ENCODE assay signal across 7 mouse cellular contexts in genomic region chr13:21783734-21784161, GRCm38 (mm10). TPM values are rescaled to one million over a fixed set of nuclear protein-coding genes. Genes with fewer than 3 reads are reported as not detected.
DNase-seq lines count a peak whose midpoint lies in the region; ATAC-seq and TF ChIP-seq lines count a peak whose summit lies in the region.

No protein-coding gene starts in this region.

- peak overlapping the region; percentile 76 for H3K4me2 ChIP-seq in heart, embryonic 15.5 days
- peak overlapping the region; percentile 80 for H3K4me2 ChIP-seq in neural tube, embryonic 13.5 days

- ATAC-seq in heart, embryonic 15.5 days (replicated peaks; ENCODE audit: insufficient number of reproducible peaks, insufficient read depth, low FRiP score, low read depth) = no peak
- ATAC-seq in neural tube, embryonic 13.5 days (ENCODE audit: low read depth) = no peak

- no peak for TF ChIP-seq CTCF in liver, adult 2 months (IDR thresholded peaks at IDR 0.05; ENCODE audit: low read depth, low read length)

- no peaks in the 10 kb centered on the region for H3K27me3 ChIP-seq in heart, embryonic 15.5 days
- no peaks in the 10 kb centered on the region; the same call in 1 of the 2 replicates for H3K27me3 ChIP-seq in liver, adult 2 months (ENCODE audit: control insufficient read depth, insufficient read depth, low read length)
- H3K27me3 ChIP-seq in neural tube, embryonic 13.5 days = no peaks in the 10 kb centered on the region

- peak overlapping the region; percentile 73 for H3K27ac ChIP-seq in heart, embryonic 15.5 days
- H3K27ac ChIP-seq in liver, adult 2 months (replicated peaks; ENCODE audit: insufficient read depth, low read depth, low read length) = no peak overlapping the region
- H3K27ac ChIP-seq in neural tube, embryonic 13.5 days (replicated peaks) = peak overlapping the region; percentile 59

- peak overlapping the region; percentile 51 for H3K4me3 ChIP-seq in heart, embryonic 15.5 days
- peak overlapping the region; percentile 42; the same call in 1 of the 2 replicates for H3K4me3 ChIP-seq in liver, adult 2 months (ENCODE audit: insufficient read depth, low read depth, low read length)
- peak overlapping the region; percentile 40 for H3K4me3 ChIP-seq in neural tube, embryonic 13.5 days

- no peaks in the 10 kb centered on the region for H3K9me3 ChIP-seq in heart, embryonic 15.5 days (replicated peaks)
- no peaks in the 10 kb centered on the region for H3K9me3 ChIP-seq in neural tube, embryonic 13.5 days

- no peaks in the 10 kb centered on the region for H3K79me2 ChIP-seq in liver, adult 2 months (ENCODE audit: control insufficient read depth, insufficient read depth, low read length)

- no peaks in the 10 kb centered on the region for H3K36me3 ChIP-seq in heart, embryonic 15.5 days
- no peaks in the 10 kb centered on the region for H3K36me3 ChIP-seq in liver, adult 2 months (ENCODE audit: control insufficient read depth, insufficient read depth, low read length)
- no peaks in the 10 kb centered on the region for H3K36me3 ChIP-seq in neural tube, embryonic 13.5 days

- no peak for TF ChIP-seq POLR2A in liver, adult 2 months (IDR thresholded peaks at IDR 0.05; ENCODE audit: extremely low read depth, insufficient read depth, low read length)

- DNase-seq in spleen, adult 12 weeks (ENCODE audit: low spot score) = peak; percentile 65
- DNase-seq in spleen, adult 18-20 months = no peak
- DNase-seq in c-Kit-positive CD71-positive TER-119-negative erythroid progenitor cells, embryonic 14.5 days (ENCODE audit: low read depth) = peak; percentile 61
- no peak for DNase-seq in liver, adult 2 months (ENCODE audit: extremely low read depth, low read depth, low spot score)
- no peak for DNase-seq in urinary bladder, adult 18-20 months (ENCODE audit: low spot score in 2 of 2)

- H3K4me1 ChIP-seq in heart, embryonic 15.5 days (replicated peaks) = peaks cover 45% of the 10 kb centered on the region
- peaks cover 8% of the 10 kb centered on the region for H3K4me1 ChIP-seq in liver, adult 2 months (ENCODE audit: control insufficient read depth, insufficient read depth, low read length)
- peaks cover 56% of the 10 kb centered on the region for H3K4me1 ChIP-seq in neural tube, embryonic 13.5 days (replicated peaks)

- 4% methylated on average over 9 of the region's 9 CpGs for WGBS in heart, embryonic 15.5 days
- WGBS in liver, adult 2 months = 7% methylated on average over 9 of the region's 9 CpGs
- WGBS in neural tube, embryonic 13.5 days = 2% methylated on average over 9 of the region's 9 CpGs

- peak overlapping the region; percentile 28 for H3K9ac ChIP-seq in heart, embryonic 15.5 days
- no peak overlapping the region for H3K9ac ChIP-seq in liver, adult 2 months (ENCODE audit: low read depth, low read length)
- H3K9ac ChIP-seq in neural tube, embryonic 13.5 days = peak overlapping the region; percentile 28

RNA-seq across cellular contexts. Expression of gene Hist1h3i, which starts 0.6 kb away (rescaled TPM):
- 56.3 and 60.4 TPM in 2 replicates for polyA plus RNA-seq in heart, embryonic 15.5 days (2015; fragmentation: Nextera tagmentation; extraction: Ambion mirVana)
- 26.6 and 38.0 TPM in 2 replicates for total RNA-seq in liver, adult 2 months (2014; rRNA removed)
- 4.1 and 5.4 TPM in 2 replicates for polyA plus RNA-seq in liver, adult 2 months (2012; rRNA removed)
- 32.1 and 33.9 TPM in 2 replicates for polyA plus RNA-seq in neural tube, embryonic 13.5 days (2015; fragmentation: Nextera tagmentation; extraction: Ambion mirVana)

RNA-seq across cellular contexts. Expression of gene Hist1h2an, which starts 3.3 kb away (rescaled TPM):
- polyA plus RNA-seq in heart, embryonic 15.5 days (2015; fragmentation: Nextera tagmentation; extraction: Ambion mirVana) = 2.3 and 3.2 TPM in 2 replicates
- total RNA-seq in liver, adult 2 months (2014; rRNA removed) = 7.3 and 8.7 TPM in 2 replicates
- polyA plus RNA-seq in liver, adult 2 months (2012; rRNA removed) = not detected in 2 replicates
- not detected in 2 replicates for polyA plus RNA-seq in neural tube, embryonic 13.5 days (2015; fragmentation: Nextera tagmentation; extraction: Ambion mirVana)

RNA-seq across cellular contexts. Expression of gene Hist1h1b, which starts 3.3 kb away (rescaled TPM):
- 8.6 and 10.7 TPM in 2 replicates for polyA plus RNA-seq in heart, embryonic 15.5 days (2015; fragmentation: Nextera tagmentation; extraction: Ambion mirVana)
- 3.5 and 4.5 TPM in 2 replicates for total RNA-seq in liver, adult 2 months (2014; rRNA removed)
- 0.35 TPM in 1 of 2 replicates, not detected in the other for polyA plus RNA-seq in liver, adult 2 months (2012; rRNA removed)
- polyA plus RNA-seq in neural tube, embryonic 13.5 days (2015; fragmentation: Nextera tagmentation; extraction: Ambion mirVana) = 3.2 and 5.8 TPM in 2 replicates

RNA-seq across cellular contexts. Expression of gene Hist1h2bp, which starts 3.5 kb away (rescaled TPM):
- 0.86 and 1.4 TPM in 2 replicates for polyA plus RNA-seq in heart, embryonic 15.5 days (2015; fragmentation: Nextera tagmentation; extraction: Ambion mirVana)
- total RNA-seq in liver, adult 2 months (2014; rRNA removed) = 0.40 and 0.74 TPM in 2 replicates
- polyA plus RNA-seq in liver, adult 2 months (2012; rRNA removed) = not detected in 2 replicates
- 0.52 and 1.4 TPM in 2 replicates for polyA plus RNA-seq in neural tube, embryonic 13.5 days (2015; fragmentation: Nextera tagmentation; extraction: Ambion mirVana)

RNA-seq across cellular contexts. Expression of gene Hist1h2bq, which starts 26.2 kb away (rescaled TPM):
- polyA plus RNA-seq in heart, embryonic 15.5 days (2015; fragmentation: Nextera tagmentation; extraction: Ambion mirVana) = 7.2 and 7.3 TPM in 2 replicates
- 2.1 and 4.9 TPM in 2 replicates for total RNA-seq in liver, adult 2 months (2014; rRNA removed)
- 1.2 and 11.7 TPM in 2 replicates for polyA plus RNA-seq in liver, adult 2 months (2012; rRNA removed)
- 4.3 and 4.4 TPM in 2 replicates for polyA plus RNA-seq in neural tube, embryonic 13.5 days (2015; fragmentation: Nextera tagmentation; extraction: Ambion mirVana)

Comparison
In these comparisons a context has a peak if more than half of its experiments do, and no peak if none do; other contexts are left out.
1. DNase-seq: peak in spleen, adult 12 weeks (single experiment) and c-Kit-positive CD71-positive TER-119-negative erythroid progenitor cells, embryonic 14.5 days (single experiment); none in spleen, adult 18-20 months (0 of 2), liver, adult 2 months (single experiment) and urinary bladder, adult 18-20 months (0 of 2).
2. Peak in every context shown above with its lines, with median percentiles within 50 percentile points of each other: H3K4me3 ChIP-seq.